In genomic region chr3:127123376-127123775, GRCm38 (mm10) we compare ENCODE assay signal across 8 mouse cellular contexts.
A peak's percentile ranks its signal among the peaks of the same experiment; 100 is the strongest.
DNase-seq lines count a peak whose midpoint lies in the region; ATAC-seq and TF ChIP-seq lines count a peak whose summit lies in the region.

No protein-coding gene starts in this region.

- dilution Hi-C loops in CH12.LX (cut with MboI; ENCODE audit: extremely low pct_ligation_motif_present, extremely low pct_unique_long_range_greater_than_20kb, low sequenced_read_pairs) = no loop called here

- no peak for TF ChIP-seq CTCF in CH12.LX (conservative IDR thresholded peaks at IDR 0.05 in 1 of 2, IDR thresholded peaks at IDR 0.05 in 1 of 2; ENCODE audit: low read depth in 2 of 2, low read length in 2 of 2)
- TF ChIP-seq CTCF in bone marrow macrophage, adult 2 months (IDR thresholded peaks at IDR 0.05; ENCODE audit: low read depth, low read length) = no peak

- in situ Hi-C loops in CH12.LX (cut with MboI; ENCODE audit: low pct_ligation_motif_present, low pct_unique_long_range_greater_than_20kb, low sequenced_read_pairs) = no loop called here

- H3K27ac ChIP-seq in CH12.LX (ENCODE audit: insufficient read depth, low read depth) = no peak overlapping the region
- no peak overlapping the region for H3K27ac ChIP-seq in bone marrow macrophage, adult 2 months (ENCODE audit: insufficient read depth, low read depth, low read length)
- H3K27ac ChIP-seq in limb, embryonic 13.5 days = no peak overlapping the region
- no peak overlapping the region for H3K27ac ChIP-seq in midbrain, embryonic 11.5 days (ENCODE audit: low read depth, low read length)

- H3K4me1 ChIP-seq in CH12.LX (ENCODE audit: control insufficient read depth in 1 of 2, insufficient read depth in 2 of 2) = peaks cover 7 to 25% of the 10 kb centered on the region in 2 experiments
- H3K4me1 ChIP-seq in bone marrow macrophage, adult 2 months (ENCODE audit: control insufficient read depth, insufficient read depth, low read length) = no peaks in the 10 kb centered on the region; the same call in 1 of the 2 replicates
- peaks cover 25% of the 10 kb centered on the region for H3K4me1 ChIP-seq in limb, embryonic 13.5 days
- H3K4me1 ChIP-seq in midbrain, embryonic 11.5 days (ENCODE audit: control insufficient read depth, insufficient read depth, low read length) = peaks cover 11% of the 10 kb centered on the region

- no peaks in the 10 kb centered on the region for H3K27me3 ChIP-seq in CH12.LX (replicated peaks)
- no peaks in the 10 kb centered on the region for H3K27me3 ChIP-seq in limb, embryonic 13.5 days
- H3K27me3 ChIP-seq in midbrain, embryonic 11.5 days (ENCODE audit: control insufficient read depth, insufficient read depth, low read length) = no peaks in the 10 kb centered on the region

- peak; percentile 4 for DNase-seq in CH12.LX (ENCODE audit: extremely low read depth)
- DNase-seq in heart, postnatal 10 days = peak; percentile 38 to 48
- no peak for DNase-seq in T-cell, adult 2 months (ENCODE audit: low spot score)
- no peak for DNase-seq in cerebellum, postnatal 36 days
- DNase-seq in midbrain, embryonic 11.5 days (ENCODE audit: low spot score, missing footprints) = no peak
- DNase-seq in left cerebral cortex, adult 8-10 months (ENCODE audit: low spot score in 2 of 2) = no peak

- intact Hi-C loops in heart, postnatal 10 days (cut with DNase I) = no loop called here

- H3K79me2 ChIP-seq in CH12.LX (replicated peaks; ENCODE audit: control insufficient read depth, extremely low read depth, insufficient read depth, poor library complexity, severe bottlenecking) = no peaks in the 10 kb centered on the region

- no peaks in the 10 kb centered on the region for H3K36me3 ChIP-seq in CH12.LX (replicated peaks in 1 of 2; ENCODE audit: control insufficient read depth in 1 of 2, insufficient read depth in 1 of 2, low read length in 1 of 2)
- no peaks in the 10 kb centered on the region for H3K36me3 ChIP-seq in limb, embryonic 13.5 days
- H3K36me3 ChIP-seq in midbrain, embryonic 11.5 days (ENCODE audit: control insufficient read depth, insufficient read depth, low read length) = no peaks in the 10 kb centered on the region

- WGBS in limb, embryonic 13.5 days = 8% methylated on average over 8 of the region's 8 CpGs
- WGBS in midbrain, embryonic 11.5 days = 57% methylated on average over 8 of the region's 8 CpGs

- ATAC-seq in limb, embryonic 13.5 days (ENCODE audit: low FRiP score, low read depth) = no peak
- ATAC-seq in midbrain, embryonic 11.5 days (ENCODE audit: low FRiP score) = no peak

- H3K4me3 ChIP-seq in CH12.LX (replicated peaks in 1 of 3; ENCODE audit: low read depth in 2 of 3, low read length in 2 of 3, poor library complexity in 1 of 3) = peak overlapping the region in 1 of 3 experiments; percentile 35
- peak overlapping the region; percentile 13; the same call in 1 of the 2 replicates for H3K4me3 ChIP-seq in bone marrow macrophage, adult 2 months (ENCODE audit: insufficient read depth, low read length)
- no peak overlapping the region; the same call in 1 of the 2 replicates for H3K4me3 ChIP-seq in limb, embryonic 13.5 days
- no peak overlapping the region for H3K4me3 ChIP-seq in midbrain, embryonic 11.5 days (ENCODE audit: low read depth, low read length)

- H3K4me2 ChIP-seq in CH12.LX (ENCODE audit: insufficient read depth, low read depth, poor library complexity, severe bottlenecking) = peak overlapping the region; percentile 88
- H3K4me2 ChIP-seq in limb, embryonic 13.5 days (replicated peaks) = peak overlapping the region; percentile 46
- H3K4me2 ChIP-seq in midbrain, embryonic 11.5 days = no peak overlapping the region

- peak; percentile 58; the same call in 1 of the 2 replicates for TF ChIP-seq POLR2A in CH12.LX (IDR thresholded peaks at IDR 0.05; ENCODE audit: low read depth, low read length)
- TF ChIP-seq POLR2A in bone marrow macrophage, adult 2 months (IDR thresholded peaks at IDR 0.05; ENCODE audit: borderline replicate concordance, low read depth, low read length) = no peak

- no peak for TF ChIP-seq EP300 in CH12.LX (IDR thresholded peaks at IDR 0.05; ENCODE audit: low read length)

- peak overlapping the region; percentile 76 for H3K9ac ChIP-seq in CH12.LX (ENCODE audit: insufficient read depth, low read depth)
- H3K9ac ChIP-seq in limb, embryonic 13.5 days = no peak overlapping the region
- H3K9ac ChIP-seq in midbrain, embryonic 11.5 days (ENCODE audit: low read length) = no peak overlapping the region

- no peak for TF ChIP-seq RAD21 in CH12.LX (IDR thresholded peaks at IDR 0.05; ENCODE audit: low read depth, low read length)

- no peaks in the 10 kb centered on the region for H3K9me3 ChIP-seq in CH12.LX (replicated peaks; ENCODE audit: low read length)
- H3K9me3 ChIP-seq in limb, embryonic 13.5 days = no peaks in the 10 kb centered on the region
- no peaks in the 10 kb centered on the region for H3K9me3 ChIP-seq in midbrain, embryonic 11.5 days (ENCODE audit: control insufficient read depth, low read length)

TF ChIP-seq in CH12.LX, 34 proteins besides CTCF, POLR2A, EP300 and RAD21:
- peak; percentile 55; the same call in 1 of the 2 replicates for TF ChIP-seq ZMIZ1 (IDR thresholded peaks at IDR 0.05; ENCODE audit: low read depth, low read length)
- TF ChIP-seq RCOR1 (conservative IDR thresholded peaks at IDR 0.05; ENCODE audit: low read depth, low read length) = no peak

Comparison
In these comparisons a context has a peak if more than half of its experiments do, and no peak if none do; other contexts are left out.
1. DNase-seq: peak in CH12.LX (single experiment) and heart, postnatal 10 days (2 of 2); none in T-cell, adult 2 months (single experiment), cerebellum, postnatal 36 days (0 of 2), midbrain, embryonic 11.5 days (single experiment) and left cerebral cortex, adult 8-10 months (0 of 2).